Mouse (Mus musculus): ENCODE data around the gene Senp3. TPM values are rescaled to one million over a fixed set of nuclear protein-coding genes. Genes with fewer than 3 reads are reported as not detected.

Senp3 gene
- 112 to 142 TPM (median 125 TPM) in 4 replicates for total RNA-seq (2023)

DNA sequence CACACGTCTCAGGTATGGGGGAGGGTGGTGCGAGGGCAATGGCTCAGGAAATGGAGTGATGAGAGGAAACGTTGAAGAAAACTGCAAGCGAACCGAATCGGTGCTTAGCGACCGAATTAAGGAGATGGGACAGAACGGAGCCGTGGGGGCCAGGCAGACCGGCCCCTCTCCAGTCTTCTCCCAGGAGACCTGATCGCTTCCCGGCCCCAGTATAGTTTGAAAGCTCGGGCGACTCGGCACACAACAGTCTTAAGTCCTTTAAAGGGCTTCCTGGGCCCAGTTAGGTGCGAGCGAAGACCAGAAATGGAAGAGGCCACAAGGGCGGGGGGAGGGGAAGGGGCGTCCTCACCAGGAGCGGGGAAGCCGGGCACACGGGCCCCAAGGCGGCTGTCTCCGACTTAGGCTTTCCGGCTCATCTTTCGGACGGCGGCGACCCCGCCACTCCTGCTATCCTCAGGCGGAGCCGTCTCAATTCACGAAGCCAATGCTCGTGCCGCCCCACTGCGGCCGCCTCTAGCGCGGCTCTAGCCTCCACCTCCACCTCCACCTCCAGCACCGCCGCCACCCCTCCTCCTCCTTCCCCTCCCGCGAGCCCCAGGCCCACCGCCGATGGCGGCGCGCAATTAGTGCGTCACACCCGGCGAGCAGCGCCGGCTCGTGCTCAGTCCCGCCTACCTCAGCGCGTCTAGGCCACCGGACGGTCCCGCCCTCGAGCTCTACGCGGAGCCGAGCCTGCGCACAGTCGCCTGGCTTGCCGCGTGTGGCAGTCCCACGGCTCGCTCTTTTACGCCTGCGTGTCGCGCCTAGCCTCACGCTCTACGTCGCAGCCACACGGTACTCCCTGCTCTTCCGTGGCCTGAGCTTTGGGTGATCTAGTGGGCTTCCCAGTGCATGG is at the start of gene Senp3:
TSS of gene Senp3 (minus strand) at position 771 of the 895 bp plus-strand sequence.

DNA sequence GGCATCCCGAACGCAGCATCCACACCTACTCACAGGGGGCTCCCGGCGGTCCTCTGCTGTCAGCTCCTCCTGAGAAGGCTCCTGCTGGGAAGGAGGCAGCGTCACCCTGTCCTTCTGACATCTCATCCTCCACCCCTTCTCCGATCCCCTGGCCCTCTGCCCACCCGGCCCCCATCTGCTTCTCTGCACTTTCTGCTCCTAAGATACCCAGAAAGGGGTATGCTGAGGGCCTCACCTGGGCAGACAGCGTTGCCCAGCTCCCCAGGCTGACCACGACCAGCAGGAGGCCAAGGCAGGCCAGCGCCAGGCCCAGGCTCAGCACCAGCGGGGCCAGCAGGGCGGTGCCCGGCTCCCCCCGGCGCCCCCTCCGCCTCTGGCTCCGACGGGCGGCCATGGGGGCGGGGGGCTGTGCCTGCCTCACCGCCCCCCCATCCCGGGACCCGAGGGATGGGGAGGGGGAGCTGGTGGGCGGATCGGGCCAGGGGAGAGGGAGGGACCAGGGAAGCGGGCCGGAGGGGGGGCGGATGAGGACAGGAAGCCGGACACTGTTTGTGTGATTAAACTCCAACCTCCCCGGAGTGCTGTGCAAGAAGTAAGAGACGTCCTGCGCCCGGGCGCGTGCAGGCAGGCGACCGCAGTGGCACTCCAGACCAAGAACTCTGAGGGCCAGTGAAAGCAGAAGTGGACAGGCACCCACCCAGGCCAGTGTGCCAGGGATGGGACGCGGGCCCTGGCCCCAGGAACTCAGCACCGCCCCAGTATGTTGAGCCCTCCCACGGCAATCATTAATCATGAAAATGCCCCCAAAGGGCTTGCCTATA is 13.7 kb upstream of the Senp3 start, which contains the start of the genes Tnfsf12 and Tnfsfm13:
TSS of gene Tnfsf12 (minus strand) at position 489 of the 821 bp plus-strand sequence.
TSS of gene Tnfsfm13 (minus strand) at position 738 of the 821 bp plus-strand sequence.

DNA sequence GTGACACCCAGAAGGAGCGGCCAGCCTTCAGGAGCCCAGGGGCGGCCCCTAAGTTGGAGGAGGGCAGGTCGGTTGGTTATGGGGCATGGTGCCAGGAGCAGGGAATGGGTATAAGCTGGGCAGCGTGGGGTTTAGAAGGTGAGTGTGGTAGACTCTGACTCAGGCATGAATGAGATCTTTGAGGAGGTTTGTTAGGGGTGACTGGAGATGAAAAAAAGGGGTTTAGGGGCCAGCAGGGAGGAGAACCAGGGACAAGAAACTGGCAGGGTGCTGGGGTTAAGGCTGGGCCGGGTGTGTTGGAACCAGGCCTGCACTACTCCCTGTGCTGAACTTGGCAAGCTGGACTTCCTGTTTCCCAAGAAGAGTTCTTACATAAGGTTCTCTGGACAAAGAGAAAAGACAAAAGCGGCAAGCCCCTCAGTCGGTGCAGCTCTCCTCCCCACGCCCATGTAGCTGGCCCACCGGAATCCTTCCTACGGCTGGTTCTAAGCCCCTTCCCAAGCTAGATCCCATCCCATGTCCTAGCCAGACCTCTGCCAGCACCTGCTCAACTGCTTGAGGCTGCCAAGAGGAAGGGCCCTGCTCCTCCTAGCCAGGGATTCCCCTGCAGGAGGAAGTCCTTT is 3.8 kb upstream of the Senp3 start, which contains the start of gene Tnfsf13:
TSS of gene Tnfsf13 (minus strand) at position 259 of the 623 bp plus-strand sequence.

DNA sequence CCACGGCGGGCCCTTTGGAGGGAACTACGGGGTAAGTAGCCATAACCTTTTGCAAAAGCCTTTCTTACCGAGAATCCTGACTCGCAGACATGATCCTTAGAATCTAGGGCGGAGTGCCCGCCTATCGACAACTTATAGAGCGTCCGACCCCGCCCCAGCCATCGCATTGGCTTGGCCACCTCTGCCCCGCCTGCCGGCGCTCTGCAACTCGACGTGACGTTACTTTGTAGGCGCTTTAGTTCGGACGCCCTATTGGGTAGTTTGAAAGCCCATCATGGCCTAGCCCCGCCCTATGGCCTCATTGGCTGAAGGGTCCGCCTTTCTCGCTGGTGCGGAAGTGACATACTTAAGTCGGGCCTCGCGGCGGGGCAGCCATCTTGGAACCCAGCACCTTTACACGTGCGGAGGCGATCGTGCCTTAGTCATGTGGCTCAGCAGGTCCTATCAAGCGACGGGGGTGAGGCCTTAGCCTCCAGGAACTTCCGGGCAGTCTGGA is 9.6 kb downstream of the Senp3 start, which contains the start of gene Eif4a1:
TSS of gene Eif4a1 (minus strand) at position 213 of the 496 bp plus-strand sequence.

DNA sequence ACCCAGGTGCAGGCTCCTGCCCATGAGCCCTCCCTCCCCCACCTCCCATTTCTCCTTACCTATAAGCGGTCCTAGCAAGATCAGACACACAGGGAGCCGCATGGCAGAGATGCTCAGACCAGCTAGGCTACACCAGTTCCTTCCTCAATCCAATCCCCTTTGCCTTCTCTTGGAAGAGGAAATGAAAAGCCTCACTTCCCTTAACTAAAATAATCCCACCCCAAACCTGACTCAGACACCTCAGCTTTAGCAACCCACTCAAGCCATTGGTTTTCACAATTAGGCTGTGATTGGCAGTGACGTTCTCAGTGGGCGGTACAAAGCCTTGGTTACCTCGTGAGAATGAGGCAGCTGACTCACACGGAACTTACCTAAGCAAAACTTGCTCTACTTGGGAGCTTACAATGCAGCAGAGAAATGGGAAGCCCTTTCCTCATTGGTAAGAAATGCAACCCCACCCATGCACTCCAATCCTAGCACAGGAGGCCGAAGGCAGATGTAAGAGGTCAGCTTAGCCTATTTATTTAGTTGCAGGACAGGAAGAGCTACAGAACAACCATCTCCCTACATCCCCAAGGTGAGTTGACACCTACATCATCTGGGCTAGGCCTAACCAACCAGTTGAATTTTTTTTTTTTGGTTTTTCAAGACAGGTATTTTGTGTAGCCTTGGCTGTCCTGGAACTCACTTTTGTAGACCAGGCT is 15.8 kb downstream of the Senp3 start, which contains the start of gene Cd68:
TSS of gene Cd68 (minus strand) at position 193 of the 704 bp plus-strand sequence.

DNA sequence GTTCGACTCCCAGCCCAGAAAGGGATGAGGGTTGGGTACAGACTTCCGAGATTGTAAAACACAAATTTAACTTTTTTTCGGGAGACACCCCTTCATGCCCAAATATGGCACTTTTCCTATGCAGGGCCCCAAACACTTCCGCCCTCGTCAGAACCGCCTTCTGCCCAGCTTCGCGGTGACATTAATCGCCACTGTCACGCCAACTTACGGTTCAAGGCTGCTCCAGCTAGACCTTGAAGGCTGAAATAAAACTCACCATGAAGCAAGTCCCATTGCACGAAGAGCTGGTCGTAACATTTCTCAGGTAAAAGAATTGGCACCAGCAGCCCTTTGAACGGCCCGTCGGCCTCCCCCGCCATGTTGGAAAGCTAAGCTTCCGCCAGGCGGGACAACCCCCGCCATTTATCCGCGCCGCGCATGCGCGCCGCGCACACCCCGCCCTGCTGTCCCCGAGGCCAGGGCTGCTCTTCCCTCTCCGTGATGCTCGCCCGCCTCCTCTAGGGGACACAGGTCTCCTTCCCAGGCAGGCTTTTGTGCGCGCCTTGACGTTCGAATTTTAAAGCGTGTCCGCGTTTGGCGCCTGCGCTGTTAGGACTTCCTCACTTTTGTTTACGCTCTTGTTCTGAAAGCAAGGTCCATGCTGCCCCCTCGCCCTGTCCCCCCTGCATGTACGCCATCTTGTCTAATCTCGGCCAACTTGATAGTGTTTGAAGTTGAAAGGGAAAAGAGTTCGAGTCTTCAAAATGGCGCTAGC is 19.5 kb downstream of the Senp3 start, which contains the start of gene Mpdu1:
TSS of gene Mpdu1 (minus strand) at position 430 of the 754 bp plus-strand sequence.

DNA sequence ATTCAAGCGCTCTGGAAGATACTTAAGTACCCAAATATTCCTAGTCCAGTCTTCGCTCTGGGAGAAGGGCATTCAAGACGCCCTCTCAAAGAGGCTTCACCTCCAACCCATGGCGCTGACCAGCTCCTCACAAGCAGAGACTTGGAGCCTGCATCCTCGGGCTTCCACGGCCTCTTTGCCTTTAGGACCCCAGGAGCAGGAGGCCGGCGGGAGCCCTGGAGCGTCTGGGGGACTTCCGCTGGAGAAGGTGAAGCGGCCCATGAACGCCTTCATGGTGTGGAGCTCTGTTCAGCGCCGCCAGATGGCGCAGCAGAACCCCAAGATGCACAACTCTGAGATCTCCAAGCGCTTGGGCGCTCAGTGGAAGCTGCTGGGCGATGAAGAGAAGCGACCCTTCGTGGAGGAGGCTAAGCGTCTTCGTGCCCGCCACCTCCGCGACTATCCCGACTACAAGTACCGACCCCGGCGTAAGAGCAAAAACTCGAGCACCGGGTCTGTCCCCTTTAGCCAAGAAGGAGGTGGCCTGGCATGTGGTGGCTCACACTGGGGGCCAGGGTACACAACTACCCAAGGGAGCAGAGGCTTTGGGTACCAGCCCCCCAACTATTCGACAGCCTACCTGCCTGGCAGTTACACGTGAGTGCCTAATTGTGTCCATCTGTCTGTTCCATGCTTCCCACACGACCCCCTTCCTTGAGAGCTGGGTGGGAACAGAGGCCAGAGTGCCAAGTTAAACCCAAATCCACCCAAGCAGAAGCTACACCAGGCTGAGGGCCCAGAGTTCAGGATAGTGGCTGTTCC is 26.4 kb downstream of the Senp3 start, which contains the start of gene Sox15:
TSS of gene Sox15 (plus strand) at position 51 of the 801 bp plus-strand sequence.

DNA sequence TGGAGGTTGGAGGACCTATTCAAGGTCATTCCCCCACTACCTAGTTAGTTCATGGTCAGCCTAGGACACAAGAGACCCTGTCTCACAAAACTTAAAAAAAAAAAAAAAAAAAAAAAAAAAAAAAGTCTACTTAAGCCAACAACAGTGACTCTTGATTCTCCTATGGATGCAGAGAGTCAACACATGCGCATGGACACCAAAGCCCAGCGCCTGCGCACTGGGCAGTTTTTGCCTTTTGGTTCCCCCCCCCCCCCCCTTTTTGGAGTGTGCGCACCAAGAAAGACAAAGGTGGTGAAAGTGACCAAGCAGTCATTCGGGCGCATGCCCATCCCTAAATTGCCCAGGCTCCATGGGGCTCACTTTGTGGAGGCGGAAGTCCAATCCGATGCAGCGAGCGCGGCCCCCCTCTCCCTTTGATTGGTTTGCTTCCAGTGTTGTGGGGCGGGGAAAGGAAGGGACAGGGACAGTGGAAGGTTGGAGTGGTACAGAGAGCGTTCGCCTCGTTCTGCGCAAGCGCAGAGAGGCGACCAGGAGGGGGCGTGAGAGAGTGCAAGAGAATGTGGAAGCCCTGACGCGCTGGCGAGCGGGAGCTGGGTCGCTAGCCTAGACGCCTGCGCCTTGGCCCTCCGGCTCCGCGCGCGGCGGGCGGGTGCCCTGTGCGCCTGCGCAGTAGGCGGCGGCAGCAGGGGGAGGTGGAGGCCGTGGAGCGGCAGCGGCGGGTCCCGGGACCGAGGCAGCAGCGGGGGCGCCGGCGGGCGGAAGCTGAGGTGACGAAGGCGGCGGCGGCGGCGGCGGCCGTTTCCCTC is 49.4 kb downstream of the Senp3 start, which contains the start of gene Fxr2:
TSS of gene Fxr2 (plus strand) at position 707 of the 806 bp plus-strand sequence.

Other genes with a start within 250 kb of the Senp3 start
- gene Dnah2, start 133.0 kb downstream of the Senp3 start, total RNA-seq (2023), result 0.03 TPM in 1 of 4 replicates, not detected in the others
- 0.18 to 0.66 TPM (median 0.35 TPM) in 4 replicates for gene Efnb3, start 121.9 kb downstream of the Senp3 start, total RNA-seq (2023)
- gene Wrap53, start 101.8 kb downstream of the Senp3 start, total RNA-seq (2023), result 11.0 to 15.2 TPM (median 13.1 TPM) in 4 replicates
- 122 to 134 TPM (median 130 TPM) in 4 replicates for gene Trp53, start 101.7 kb downstream of the Senp3 start, total RNA-seq (2023)
- gene Atp1b2, start 76.1 kb downstream of the Senp3 start, total RNA-seq (2023), result 0.26 to 0.67 TPM (median 0.31 TPM) in 3 of 4 replicates, not detected in the other
- gene Shbg, start 64.2 kb downstream of the Senp3 start, total RNA-seq (2023), result not detected in 4 replicates
- not detected in 4 replicates for gene Sat2, start 60.1 kb downstream of the Senp3 start, total RNA-seq (2023)
- gene Fxr2, start 49.1 kb downstream of the Senp3 start, total RNA-seq (2023), result 73.0 to 86.7 TPM (median 81.7 TPM) in 4 replicates
- 0.95 TPM in 1 of 4 replicates, not detected in the others for gene Sox15, start 26.8 kb downstream of the Senp3 start, total RNA-seq (2023)
- 58.5 to 68.1 TPM (median 64.8 TPM) in 4 replicates for gene Mpdu1, start 19.4 kb downstream of the Senp3 start, total RNA-seq (2023)
- gene Cd68, start 15.9 kb downstream of the Senp3 start, total RNA-seq (2023), result 13.5 to 15.1 TPM (median 14.6 TPM) in 4 replicates
- gene Eif4a1, start 9.7 kb downstream of the Senp3 start, total RNA-seq (2023), result 683 to 716 TPM (median 701 TPM) in 4 replicates
- gene Tnfsf13, start 3.7 kb upstream of the Senp3 start, total RNA-seq (2023), result not detected in 4 replicates
- gene Tnfsf12, start 13.8 kb upstream of the Senp3 start, total RNA-seq (2023), result 0.40 TPM in 1 of 4 replicates, not detected in the others
- gene Tnfsfm13, start 14.0 kb upstream of the Senp3 start, total RNA-seq (2023), result 0.56 TPM in 1 of 4 replicates, not detected in the others
- 227 to 251 TPM (median 238 TPM) in 4 replicates for gene Polr2a, start 76.6 kb upstream of the Senp3 start, total RNA-seq (2023)
- not detected in 4 replicates for gene Slc35g3, start 79.9 kb upstream of the Senp3 start, total RNA-seq (2023)
- gene Zbtb4, start 83.8 kb upstream of the Senp3 start, total RNA-seq (2023), result 62.1 to 72.6 TPM (median 65.4 TPM) in 4 replicates
- gene Chrnb1, start 113.9 kb upstream of the Senp3 start, total RNA-seq (2023), result 7.8 to 14.5 TPM (median 12.0 TPM) in 4 replicates
- 0.21 to 0.22 TPM in 2 of 4 replicates, not detected in the others for gene Fgf11, start 119.8 kb upstream of the Senp3 start, total RNA-seq (2023)
- gene Tmem102, start 123.5 kb upstream of the Senp3 start, total RNA-seq (2023), result 0.30 TPM in 1 of 4 replicates, not detected in the others
- not detected in 4 replicates for gene Gm39566, start 133.2 kb upstream of the Senp3 start, total RNA-seq (2023)
- not detected in 4 replicates for gene Spem2, start 136.4 kb upstream of the Senp3 start, total RNA-seq (2023)
- not detected in 4 replicates for gene Spem1, start 140.1 kb upstream of the Senp3 start, total RNA-seq (2023)
- 0.27 to 1.5 TPM (median 0.32 TPM) in 4 replicates for gene Nlgn2, start 155.7 kb upstream of the Senp3 start, total RNA-seq (2023)
- gene Tmem256, start 156.4 kb upstream of the Senp3 start, total RNA-seq (2023), result 29.5 to 37.7 TPM (median 32.6 TPM) in 4 replicates
- 9.9 to 12.6 TPM (median 11.5 TPM) in 4 replicates for gene Plscr3, start 164.3 kb upstream of the Senp3 start, total RNA-seq (2023)
- not detected in 4 replicates for gene Tnk1, start 176.6 kb upstream of the Senp3 start, total RNA-seq (2023)
- not detected in 4 replicates for gene Tmem95, start 195.9 kb upstream of the Senp3 start, total RNA-seq (2023)
- 1.3 to 2.6 TPM (median 2.3 TPM) in 4 replicates for gene Kctd11, start 199.3 kb upstream of the Senp3 start, total RNA-seq (2023)
- 473 to 501 TPM (median 485 TPM) in 4 replicates for gene Acap1, start 213.5 kb upstream of the Senp3 start, total RNA-seq (2023)
- gene 2810408A11Rik, start 218.9 kb upstream of the Senp3 start, total RNA-seq (2023), result 1.2 to 3.5 TPM (median 2.0 TPM) in 4 replicates
- 51.5 to 76.4 TPM (median 73.4 TPM) in 4 replicates for gene Neurl4, start 219.0 kb upstream of the Senp3 start, total RNA-seq (2023)
- gene Gps2, start 231.8 kb upstream of the Senp3 start, total RNA-seq (2023), result 144 to 150 TPM (median 147 TPM) in 4 replicates
- gene Eif5a, start 239.9 kb upstream of the Senp3 start, total RNA-seq (2023), result 337 to 380 TPM (median 350 TPM) in 4 replicates

All from B cell, adult 62 days (primary cell).